Mouse (Mus musculus) MEL (cell line): ENCODE measurements around the gene Myh7. TPM values are rescaled to one million over a fixed set of nuclear protein-coding genes. Genes with fewer than 3 reads are reported as not detected.

ENCODE experiments used
- DNase-seq: peaks from one replicate; pipeline ENCODE4 v3.0.0; 2011; ENCODE audit warnings: low read depth, low spot score
- H3K27ac ChIP-seq: 2 replicates; pipeline ENCODE4 v1.5.1; 2012; ENCODE audit warnings: low read depth, mild to moderate bottlenecking, control low read depth, low read length, moderate library complexity; ENCODE audit not compliant: control insufficient read depth
- H3K27me3 ChIP-seq, 2 experiments: fragments of 150-350 bp in 1 of 2; sonication (generic) in 1 of 2; 2 replicates each; pipeline ENCODE4 v1.6.1; 2012; ENCODE audit warnings: low read length in 2 of 2, mild to moderate bottlenecking in 2 of 2, improper control_type of control experiment in 1 of 2, moderate library complexity in 1 of 2; ENCODE audit not compliant: insufficient read depth in 2 of 2, control insufficient read depth in 1 of 2
- H3K36me3 ChIP-seq, 2 experiments: 2 replicates each; pipeline ENCODE4 v1.6.1; 2012 to 2014; ENCODE audit warnings: low read length in 2 of 2, improper control_type of control experiment in 1 of 2, inconsistent platforms in 1 of 2, mild to moderate bottlenecking in 1 of 2; ENCODE audit not compliant: insufficient read depth in 2 of 2, control insufficient read depth in 1 of 2
- H3K4me1 ChIP-seq, 2 experiments: fragments of 150-350 bp in 1 of 2; sonication (generic) in 1 of 2; 2 replicates each; pipeline ENCODE4 v1.6.1; 2012; ENCODE audit warnings: low read length in 2 of 2, improper control_type of control experiment in 1 of 2, mild to moderate bottlenecking in 1 of 2; ENCODE audit not compliant: insufficient read depth in 2 of 2, control insufficient read depth in 1 of 2
- H3K4me3 ChIP-seq, 2 experiments: fragments of 150-350 bp in 1 of 2; sonication (generic) in 1 of 2; 2 replicates each; pipeline ENCODE4 v1.5.1; 2012; ENCODE audit warnings: low read depth in 2 of 2, low read length in 2 of 2, mild to moderate bottlenecking in 2 of 2, moderate library complexity in 2 of 2, control low read depth in 1 of 2, improper control_type of control experiment in 1 of 2; ENCODE audit not compliant: control insufficient read depth in 1 of 2, insufficient read depth in 1 of 2
- H3K79me2 ChIP-seq: 2 replicates; pipeline ENCODE4 v1.6.1; 2012; ENCODE audit warnings: mild to moderate bottlenecking, low read length, moderate library complexity; ENCODE audit not compliant: control insufficient read depth, poor library complexity, insufficient read depth
- H3K9ac ChIP-seq: 2 replicates; pipeline ENCODE4 v1.6.1; 2012; ENCODE audit warnings: low read depth, mild to moderate bottlenecking, control low read depth, low read length, moderate library complexity; ENCODE audit not compliant: control insufficient read depth, poor library complexity, severe bottlenecking
- H3K9me3 ChIP-seq: fragments of 150-350 bp; sonication (generic); replicated peaks from 2 replicates; pipeline ENCODE4 v1.6.1; 2012; ENCODE audit warnings: mild to moderate bottlenecking, low read length, improper control_type of control experiment, moderate library complexity; ENCODE audit not compliant: insufficient read depth
- CHD1 ChIP-seq: IDR thresholded peaks from 2 replicates; pipeline ENCODE4 v1.6.1; 2012; ENCODE audit warnings: low read depth, mild to moderate bottlenecking, inconsistent platforms, low read length, improper control_type of control experiment
- CHD2 ChIP-seq: IDR thresholded peaks from 2 replicates; pipeline ENCODE4 v1.6.1; 2011; ENCODE audit warnings: low read length, improper control_type of control experiment
- CTCF ChIP-seq, 3 experiments: IDR thresholded peaks in 2 of 3; conservative IDR thresholded peaks in 1 of 3; 2 replicates each; pipeline ENCODE4 v1.5.1; 2011 to 2012; ENCODE audit warnings: low read length in 3 of 3, low read depth in 2 of 3, mild to moderate bottlenecking in 2 of 3, improper control_type of control experiment in 1 of 3, inconsistent platforms in 1 of 3, mixed read lengths in 1 of 3, moderate library complexity in 1 of 3; ENCODE audit not compliant: control insufficient read depth in 1 of 3, insufficient read depth in 1 of 3, poor library complexity in 1 of 3, severe bottlenecking in 1 of 3
- E2F4 ChIP-seq: IDR thresholded peaks from 2 replicates; pipeline ENCODE4 v1.6.1; 2011; ENCODE audit warnings: low read depth, low read length, improper control_type of control experiment, borderline replicate concordance
- ELF1 ChIP-seq: IDR thresholded peaks from 2 replicates; pipeline ENCODE4 v1.6.1; 2014; ENCODE audit warnings: low read depth, mild to moderate bottlenecking, inconsistent platforms, low read length, improper control_type of control experiment, moderate library complexity
- EP300 ChIP-seq, 2 experiments: IDR thresholded peaks; 2 replicates each; pipeline ENCODE4 v1.6.1; 2011; ENCODE audit warnings: improper control_type of control experiment in 2 of 2, low read length in 2 of 2, low read depth in 1 of 2, mild to moderate bottlenecking in 1 of 2
- ETS1 ChIP-seq: IDR thresholded peaks from 2 replicates; pipeline ENCODE4 v1.6.1; 2012; ENCODE audit warnings: low read depth, mild to moderate bottlenecking, inconsistent platforms, low read length, improper control_type of control experiment, moderate library complexity
- GABPA ChIP-seq: IDR thresholded peaks from 2 replicates; pipeline ENCODE4 v1.6.1; 2012; ENCODE audit warnings: low read depth, mild to moderate bottlenecking, inconsistent platforms, low read length, improper control_type of control experiment, moderate library complexity
- GATA1 ChIP-seq: IDR thresholded peaks from 2 replicates; pipeline ENCODE4 v1.6.1; 2011; ENCODE audit warnings: low read depth, low read length, improper control_type of control experiment
- MAFK ChIP-seq: IDR thresholded peaks from 2 replicates; pipeline ENCODE4 v1.6.1; 2011; ENCODE audit warnings: low read depth, mild to moderate bottlenecking, low read length, improper control_type of control experiment, borderline replicate concordance
- MAX ChIP-seq: IDR thresholded peaks from 2 replicates; pipeline ENCODE4 v1.6.1; 2011; ENCODE audit warnings: low read length, improper control_type of control experiment
- MAZ ChIP-seq: IDR thresholded peaks from 2 replicates; pipeline ENCODE4 v1.6.1; 2012; ENCODE audit warnings: low read depth, mild to moderate bottlenecking, inconsistent platforms, low read length, improper control_type of control experiment
- MXI1 ChIP-seq: IDR thresholded peaks from 2 replicates; pipeline ENCODE4 v1.6.1; 2011; ENCODE audit warnings: mild to moderate bottlenecking, low read depth, low read length, improper control_type of control experiment
- MYC ChIP-seq: IDR thresholded peaks from 2 replicates; pipeline ENCODE4 v1.6.1; 2011; ENCODE audit warnings: low read depth, mild to moderate bottlenecking, low read length, improper control_type of control experiment, moderate library complexity
- NRF1 ChIP-seq: IDR thresholded peaks from 2 replicates; pipeline ENCODE4 v1.6.1; 2014; ENCODE audit warnings: low read depth, mild to moderate bottlenecking, inconsistent platforms, low read length, improper control_type of control experiment, moderate library complexity; ENCODE audit not compliant: poor library complexity, insufficient read depth, severe bottlenecking
- POLR2A ChIP-seq, 2 experiments: IDR thresholded peaks; 2 replicates each; pipeline ENCODE4 v1.6.1; 2011 to 2012; ENCODE audit warnings: low read length in 2 of 2, mild to moderate bottlenecking in 2 of 2, control low read depth in 1 of 2, improper control_type of control experiment in 1 of 2, low read depth in 1 of 2, moderate library complexity in 1 of 2; ENCODE audit not compliant: control insufficient read depth in 1 of 2, insufficient read depth in 1 of 2, poor library complexity in 1 of 2
- POLR2AphosphoS5 ChIP-seq: IDR thresholded peaks from 2 replicates; pipeline ENCODE4 v1.6.1; 2012; ENCODE audit warnings: low read depth, borderline replicate concordance, mild to moderate bottlenecking, inconsistent platforms, low read length, moderate library complexity, mixed read lengths
- RAD21 ChIP-seq: IDR thresholded peaks from 2 replicates; pipeline ENCODE4 v1.6.1; 2011; ENCODE audit warnings: mild to moderate bottlenecking, low read depth, low read length, improper control_type of control experiment
- RCOR1 ChIP-seq: IDR thresholded peaks from 2 replicates; pipeline ENCODE4 v1.6.1; 2012; ENCODE audit warnings: low read depth, mild to moderate bottlenecking, inconsistent platforms, low read length, improper control_type of control experiment
- SIN3A ChIP-seq: IDR thresholded peaks from 2 replicates; pipeline ENCODE4 v1.6.1; 2012; ENCODE audit warnings: low read length, improper control_type of control experiment, inconsistent platforms
- UBTF ChIP-seq: IDR thresholded peaks from 2 replicates; pipeline ENCODE4 v1.6.1; 2012; ENCODE audit warnings: low read depth, mild to moderate bottlenecking, inconsistent platforms, low read length, improper control_type of control experiment, moderate library complexity, borderline replicate concordance; ENCODE audit not compliant: insufficient read depth
- USF1 ChIP-seq: IDR thresholded peaks from 2 replicates; pipeline ENCODE4 v1.6.1; 2014; ENCODE audit warnings: low read depth, mild to moderate bottlenecking, inconsistent platforms, low read length, improper control_type of control experiment, moderate library complexity
- USF2 ChIP-seq, 2 experiments: IDR thresholded peaks; 2 replicates each; pipeline ENCODE4 v1.6.1; 2011 to 2012; ENCODE audit warnings: improper control_type of control experiment in 2 of 2, low read length in 2 of 2, borderline replicate concordance in 1 of 2, inconsistent platforms in 1 of 2, low read depth in 1 of 2, mild to moderate bottlenecking in 1 of 2; ENCODE audit not compliant: insufficient read depth in 1 of 2
- ZC3H11A ChIP-seq: IDR thresholded peaks from 2 replicates; pipeline ENCODE4 v1.6.1; 2012; ENCODE audit warnings: low read depth, mild to moderate bottlenecking, inconsistent platforms, low read length, improper control_type of control experiment
- ZMIZ1 ChIP-seq: IDR thresholded peaks from 2 replicates; pipeline ENCODE4 v1.6.1; 2012; ENCODE audit warnings: low read depth, mild to moderate bottlenecking, inconsistent platforms, low read length, improper control_type of control experiment, moderate library complexity
- ZNF384 ChIP-seq: IDR thresholded peaks from 2 replicates; pipeline ENCODE4 v1.6.1; 2012; ENCODE audit warnings: low read depth, mild to moderate bottlenecking, inconsistent platforms, low read length, improper control_type of control experiment
- polyA plus RNA-seq, 2 experiments: library from polyadenylated mRNA; stranded (reverse) in 1 of 2; unstranded in 1 of 2; fragments of >175 nt in 1 of 2; fragments of >200 nt in 1 of 2; gene quantifications; 2 replicates each; pipeline versions ENCODE4 v1.2.1 to v1.2.4; 2012; ENCODE audit warnings: low replicate concordance in 2 of 2, low read depth in 1 of 2; ENCODE audit not compliant: insufficient read length in 2 of 2, insufficient read depth in 1 of 2, missing spikeins in 1 of 2
- total RNA-seq: library from RNA; depleted of rRNA; stranded (reverse); fragments of 300-350 nt; gene quantifications from 2 replicates; pipeline ENCODE4 v1.2.3, GENCODE M21; 2012

The Myh7 gene
- total and polyA plus RNA-seq, 3 experiments: not detected

DNA sequence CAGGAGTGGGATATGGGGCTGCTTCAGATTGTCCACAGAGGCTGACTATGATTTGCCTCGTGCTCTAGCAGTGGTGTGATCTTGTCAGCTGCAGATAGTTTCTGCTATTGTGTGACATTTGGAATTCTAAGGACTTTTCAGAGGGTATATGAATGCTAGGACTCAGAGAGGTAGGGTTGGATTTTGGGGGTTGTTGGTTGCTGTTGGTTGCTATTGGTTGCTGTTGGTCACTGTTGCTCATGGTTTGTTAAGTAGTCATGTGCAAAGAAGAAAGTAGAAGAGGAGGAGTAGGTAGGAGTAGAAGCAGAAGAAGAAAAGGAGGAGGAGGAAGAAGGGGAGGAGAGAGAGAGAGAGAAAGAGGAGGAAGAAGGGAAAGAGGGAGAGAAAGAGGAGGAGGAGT lies 17.8 kb downstream of the Myh7 start, which contains the start of gene Gm17428:
TSS of gene Gm17428 (plus strand) at position 301 of the 400 bp plus-strand sequence.
- Histone ChIP-seq H3K27me3 (peaks cover 7 to 9% of the 10 kb centered on the region in 2 experiments), H3K36me3 (no peaks in the 10 kb centered on the region), H3K9me3 (no peaks in the 10 kb centered on the region), H3K79me2 (no peaks in the 10 kb centered on the region), H3K4me3 (no peak within 1 kb of the TSS), H3K27ac (no peak within 1 kb of the TSS), H3K4me1 (no peaks in the 10 kb centered on the region), H3K9ac (no peak within 1 kb of the TSS)
- TF ChIP-seq EP300 (IDR thresholded peaks at IDR 0.05; ENCODE audit: low read depth in 1 of 2, low read length in 2 of 2) (no peak), CTCF (IDR thresholded peaks at IDR 0.05 in 2 of 3, conservative IDR thresholded peaks at IDR 0.05 in 1 of 3; ENCODE audit: control insufficient read depth in 1 of 3, insufficient read depth in 1 of 3, low read depth in 2 of 3, low read length in 3 of 3, poor library complexity in 1 of 3, severe bottlenecking in 1 of 3) (no peak), ETS1 (no peak), MYC (no peak), POLR2A (IDR thresholded peaks at IDR 0.05; ENCODE audit: control insufficient read depth in 1 of 2, insufficient read depth in 1 of 2, low read depth in 1 of 2, low read length in 2 of 2, poor library complexity in 1 of 2) (no peak), ZC3H11A (no peak), SIN3A (no peak), RAD21 (no peak), GABPA (no peak), GATA1 (no peak), NRF1 (no peak), CHD2 (no peak), ZMIZ1 (no peak), MAFK (no peak), POLR2AphosphoS5 (no peak), E2F4 (no peak)
- DNase-seq: no peak

DNA sequence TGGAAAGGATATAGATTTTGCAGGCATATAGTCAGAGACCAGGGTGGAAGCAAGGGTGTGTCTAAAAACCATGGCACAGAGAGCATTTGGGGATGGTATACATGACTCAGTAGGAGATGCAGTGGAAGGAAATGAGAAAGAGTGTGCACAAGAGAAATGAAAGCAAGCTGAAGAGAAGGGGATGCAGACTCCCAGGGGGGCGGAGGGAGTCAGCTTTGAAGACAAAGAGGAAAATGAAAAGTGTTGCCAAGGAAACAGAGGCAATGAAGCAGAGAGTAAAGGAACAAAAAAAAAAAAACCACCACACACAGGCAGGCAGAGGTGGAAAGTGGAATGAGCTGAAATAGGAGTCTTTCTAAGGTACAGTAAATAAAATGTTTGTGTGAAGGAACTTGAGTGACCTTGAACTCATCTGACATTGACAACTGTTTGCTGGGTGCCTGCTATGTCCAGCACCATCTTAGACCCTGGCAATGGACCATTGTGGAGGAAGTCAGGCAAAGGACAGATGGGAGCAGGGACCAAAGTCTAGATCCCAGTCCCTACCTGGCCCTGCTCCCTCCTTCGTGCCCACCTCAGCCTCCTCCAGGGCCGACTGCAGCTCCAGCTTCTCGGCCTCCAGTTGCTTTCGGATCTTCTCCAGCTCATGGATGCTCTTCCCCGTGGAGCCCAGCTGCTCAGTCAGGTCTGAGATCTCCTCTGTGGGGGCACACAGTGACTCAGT lies 20.2 kb downstream of the Myh7 start:
- TF ChIP-seq POLR2A (IDR thresholded peaks at IDR 0.05; ENCODE audit: control insufficient read depth in 1 of 2, insufficient read depth in 1 of 2, low read depth in 1 of 2, low read length in 2 of 2, poor library complexity in 1 of 2) (no peak), MAZ (no peak), RCOR1 (no peak), UBTF (no peak), CHD1 (no peak), MAX (no peak), E2F4 (no peak), USF1 (no peak), POLR2AphosphoS5 (no peak), ZMIZ1 (no peak), ELF1 (no peak), USF2 (IDR thresholded peaks at IDR 0.05; ENCODE audit: borderline replicate concordance in 1 of 2, insufficient read depth in 1 of 2, low read depth in 1 of 2, low read length in 2 of 2) (no peak), MXI1 (no peak), NRF1 (no peak), GATA1 (no peak), ZNF384 (no peak), SIN3A (no peak), CHD2 (no peak), RAD21 (no peak)
- Histone ChIP-seq H3K27ac (no peak overlapping the region), H3K9me3 (no peaks in the 10 kb centered on the region)

More for the DNA sequence above, 20.2 kb downstream of the Myh7 start:
- H3K36me3 ChIP-seq: no peaks in the 10 kb centered on the region
- no peak overlapping the region for H3K9ac ChIP-seq
- no peaks in the 10 kb centered on the region for H3K79me2 ChIP-seq
- no peak for DNase-seq
- no peak overlapping the region for H3K4me3 ChIP-seq
- H3K27me3 ChIP-seq: peaks cover 7 to 13% of the 10 kb centered on the region in 2 experiments
- H3K4me1 ChIP-seq: no peaks in the 10 kb centered on the region
